9 mouse cellular contexts compared by ENCODE assay signal in the genomic region with DNA sequence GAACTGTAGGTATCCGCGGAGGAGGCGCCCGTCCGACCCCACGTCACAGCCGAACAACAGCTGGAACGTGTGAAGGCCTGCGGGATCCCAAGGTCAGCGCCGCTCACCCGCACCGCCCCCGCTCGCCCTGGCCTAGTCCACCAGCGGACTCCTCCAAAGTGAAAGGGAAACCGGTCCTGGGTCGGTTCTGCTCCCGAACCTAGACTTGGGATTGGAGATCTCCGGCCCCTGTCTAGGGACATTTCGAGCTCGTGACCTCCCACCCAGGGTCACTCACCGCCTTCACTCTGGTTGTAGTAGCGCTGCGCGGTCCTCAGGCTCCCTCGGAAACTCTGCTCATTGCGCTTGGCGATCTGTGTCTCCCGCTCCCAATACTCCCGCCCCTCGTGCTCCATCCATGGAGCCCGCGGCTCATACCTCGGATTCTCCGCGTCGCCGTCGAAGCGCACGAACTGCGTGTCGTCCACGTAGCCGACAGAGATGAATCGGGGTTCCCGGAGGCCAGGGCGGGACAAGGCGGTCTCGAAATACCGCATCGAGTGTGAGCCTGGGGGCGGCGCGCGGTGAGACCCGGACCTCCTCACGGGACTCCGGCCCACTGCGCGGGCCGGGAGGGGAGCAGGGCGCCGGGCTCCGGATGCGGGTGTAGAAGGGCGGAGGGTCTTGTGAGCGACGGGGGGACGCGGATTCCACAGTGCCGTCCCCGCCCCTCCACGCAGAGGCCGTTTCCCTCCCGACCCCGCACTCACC. TPM values are rescaled to one million over a fixed set of nuclear protein-coding genes. Genes with fewer than 3 reads are reported as not detected.
DNase-seq lines count a peak whose midpoint lies in the region; ATAC-seq lines count a peak whose summit lies in the region.
"Had no signal": no experiment of that assay in that cellular context is flagged by ENCODE, and none has a peak within 500 bp of the region (broad histone marks: within the 10 kb centered on the region; RNA-seq: fewer than 3 reads in every experiment).

No protein-coding gene starts in this region.

- peaks cover 9% of the 10 kb centered on the region for H3K4me1 ChIP-seq in forebrain, embryonic 16.5 days (replicated peaks; ENCODE audit: control insufficient read depth, insufficient read depth, low read length)
- H3K4me1 ChIP-seq in limb, embryonic 10.5 days: 0 out of 2 replicates have a peak, but pooled peaks cover 9% of the 10 kb centered on the region

- WGBS in forebrain, embryonic 16.5 days: 2% methylated on average over 78 of the region's 78 CpGs
- 2% methylated on average over 78 of the region's 78 CpGs for WGBS in limb, embryonic 10.5 days

- H3K9me3 ChIP-seq in forebrain, embryonic 16.5 days (ENCODE audit: control insufficient read depth, low read length): no peaks in the 10 kb centered on the region
- no peaks in the 10 kb centered on the region for H3K9me3 ChIP-seq in limb, embryonic 10.5 days (replicated peaks)
- H3K9me3 ChIP-seq: G1E had no signal

- H3K27ac ChIP-seq in forebrain, embryonic 16.5 days (ENCODE audit: low read length): no peak overlapping the region
- H3K27ac ChIP-seq in limb, embryonic 10.5 days: no peak overlapping the region

- peak overlapping the region; percentile 29 for H3K4me3 ChIP-seq in forebrain, embryonic 16.5 days (replicated peaks; ENCODE audit: low read length)
- peak overlapping the region; percentile 34 for H3K4me3 ChIP-seq in limb, embryonic 10.5 days

- ATAC-seq in forebrain, embryonic 16.5 days: no peak

- H3K36me3 ChIP-seq in forebrain, embryonic 16.5 days (ENCODE audit: control insufficient read depth, insufficient read depth): no peaks in the 10 kb centered on the region
- no peaks in the 10 kb centered on the region for H3K36me3 ChIP-seq in limb, embryonic 10.5 days
- H3K36me3 ChIP-seq: G1E had no signal

- no peak overlapping the region for H3K9ac ChIP-seq in forebrain, embryonic 16.5 days (replicated peaks; ENCODE audit: low read depth, low read length)

- H3K27me3 ChIP-seq in forebrain, embryonic 16.5 days (replicated peaks; ENCODE audit: control insufficient read depth, insufficient read depth, low read length): peaks cover 24% of the 10 kb centered on the region
- peaks cover 82% of the 10 kb centered on the region for H3K27me3 ChIP-seq in limb, embryonic 10.5 days (ENCODE audit: low read depth, poor library complexity, severe bottlenecking)

- H3K4me2 ChIP-seq in forebrain, embryonic 16.5 days (ENCODE audit: low read length): peak overlapping the region; percentile 47

- intact Hi-C loops in heart, postnatal 36 days (cut with DNase I): no loop called here

- DNase-seq in heart, adult 11 months: peak; percentile 92
- no peak for DNase-seq in heart, postnatal 36 days
- DNase-seq in ZHBTc4 (ENCODE audit: low read depth, low spot score): peak; percentile 47
- peak; percentile 46 for DNase-seq in limb, embryonic 10.5 days (ENCODE audit: low spot score)
- DNase-seq in natural killer cell, adult 2 months (ENCODE audit: low spot score in 2 of 2): peak; percentile 26 to 39
- DNase-seq in left cerebral cortex, adult 11 months (ENCODE audit: low spot score): no peak
- no peak for DNase-seq in ovary, adult 18-20 months (ENCODE audit: low spot score)

RNA-seq across cellular contexts. Expression of gene Gm7030, which starts 16.1 kb away (rescaled TPM):
- not detected for total RNA-seq in heart, postnatal 36 days (2021)
- not detected in 2 replicates for polyA plus RNA-seq in forebrain, embryonic 16.5 days (2015; fragmentation: Nextera tagmentation; extraction: Ambion mirVana)
- polyA plus RNA-seq in limb, embryonic 10.5 days (2016; fragmentation: Nextera tagmentation; extraction: Ambion mirVana): not detected in 2 replicates
- polyA plus RNA-seq: G1E had no signal

RNA-seq across cellular contexts. Expression of gene Gm8909, which starts 23.1 kb away (rescaled TPM):
- not detected for total RNA-seq in heart, postnatal 36 days (2021)
- not detected in 2 replicates for polyA plus RNA-seq in forebrain, embryonic 16.5 days (2015; fragmentation: Nextera tagmentation; extraction: Ambion mirVana)
- not detected in 2 replicates for polyA plus RNA-seq in limb, embryonic 10.5 days (2016; fragmentation: Nextera tagmentation; extraction: Ambion mirVana)
- total RNA-seq: G1E had no signal
- polyA plus RNA-seq: G1E had no signal

RNA-seq across cellular contexts. Expression of gene Gm19684, which starts 23.8 kb away (rescaled TPM):
- total RNA-seq in heart, postnatal 36 days (2021): under 1 TPM; 0.19 to 0.22 TPM
- not detected in 2 replicates for polyA plus RNA-seq in forebrain, embryonic 16.5 days (2015; fragmentation: Nextera tagmentation; extraction: Ambion mirVana)
- not detected in 2 replicates for polyA plus RNA-seq in limb, embryonic 10.5 days (2016; fragmentation: Nextera tagmentation; extraction: Ambion mirVana)
- polyA plus RNA-seq: G1E had no signal

RNA-seq across cellular contexts. Expression of gene H2-T3, which starts 44.8 kb away (rescaled TPM):
- total RNA-seq in heart, postnatal 36 days (2021): not detected
- polyA plus RNA-seq in forebrain, embryonic 16.5 days (2015; fragmentation: Nextera tagmentation; extraction: Ambion mirVana): not detected in 2 replicates
- polyA plus RNA-seq in limb, embryonic 10.5 days (2016; fragmentation: Nextera tagmentation; extraction: Ambion mirVana): not detected in 2 replicates
- polyA plus RNA-seq: G1E had no signal

Comparison
In these comparisons a context has a peak if more than half of its experiments do, and no peak if none do; other contexts are left out.
1. DNase-seq: peak in heart, adult 11 months (single experiment), ZHBTc4 (single experiment), limb, embryonic 10.5 days (single experiment) and natural killer cell, adult 2 months (2 of 2); none in heart, postnatal 36 days (0 of 2), left cerebral cortex, adult 11 months (single experiment) and ovary, adult 18-20 months (single experiment).